Mouse (Mus musculus) embryonic facial prominence, embryonic 14.5 days (tissue): ENCODE results near the gene 4921517D22Rik. TPM values are rescaled to one million over a fixed set of nuclear protein-coding genes. Genes with fewer than 3 reads are reported as not detected.
A peak's percentile ranks its signal among the peaks of the same experiment; 100 is the strongest.

ENCODE experiments used
- ATAC-seq: fragments of 200-750 bp; cut with Nextera tagmentation; 2 replicates; pipeline ENCODE4 v1.8.0; 2017; ENCODE audit warnings: low read depth, moderate number of reproducible peaks, moderate TSS enrichment
- DNase-seq: peaks from one replicate; pipeline ENCODE4 v3.0.0-alpha.2; 2015; ENCODE audit warnings: low spot score
- H3K27ac ChIP-seq: fragments of 300-500 bp; sonication (generic); replicated peaks from 2 replicates; pipeline ENCODE4 v1.5.1; 2014; ENCODE audit warnings: low read depth, mild to moderate bottlenecking, low read length, moderate library complexity
- H3K27me3 ChIP-seq: fragments of 300-500 bp; sonication (generic); replicated peaks from 2 replicates; pipeline ENCODE4 v1.6.1; 2014; ENCODE audit warnings: low read length; ENCODE audit not compliant: control insufficient read depth, insufficient read depth
- H3K36me3 ChIP-seq: fragments of 300-500 bp; sonication (generic); 2 replicates; pipeline ENCODE4 v1.6.1; 2014; ENCODE audit warnings: low read length, mixed read lengths; ENCODE audit not compliant: control insufficient read depth, insufficient read depth
- H3K4me1 ChIP-seq: fragments of 300-500 bp; sonication (generic); 2 replicates; pipeline ENCODE4 v1.6.1; 2014; ENCODE audit warnings: antibody characterized with exemption, low read length; ENCODE audit not compliant: control insufficient read depth, insufficient read depth
- H3K4me2 ChIP-seq: fragments of 300-500 bp; sonication (generic); 2 replicates; pipeline ENCODE4 v1.6.1; 2014; ENCODE audit warnings: low read depth, mild to moderate bottlenecking, low read length, moderate library complexity, mixed read lengths
- H3K4me3 ChIP-seq: fragments of 300-500 bp; sonication (generic); 2 replicates; pipeline ENCODE4 v1.5.1; 2014; ENCODE audit warnings: low read depth, mild to moderate bottlenecking, low read length
- H3K9ac ChIP-seq: fragments of 300-500 bp; sonication (generic); 2 replicates; pipeline ENCODE4 v1.6.1; 2014; ENCODE audit warnings: low read depth, mild to moderate bottlenecking, low read length, moderate library complexity, mixed read lengths
- H3K9me3 ChIP-seq: fragments of 300-500 bp; sonication (generic); 2 replicates; pipeline ENCODE4 v1.6.1; 2016; ENCODE audit warnings: low read length; ENCODE audit not compliant: control insufficient read depth
- WGBS: fragments of 180-500 bp; shearing (Covaris S2); extraction: QIAGEN DNeasy Blood & Tissue Kit; methylation state at CpG from one replicate; pipeline ENCODE4 v1.1.7; 2014; 5-methylcytosine and 5-hydroxymethylcytosine counted together
- polyA plus RNA-seq: library from polyadenylated mRNA; unstranded; fragments of >200 nt; fragmentation: Nextera tagmentation; extraction: Ambion mirVana; gene quantifications from 2 replicates; pipeline ENCODE4 v1.2.1, GENCODE M21; 2014

The 4921517D22Rik gene
- polyA plus RNA-seq, 1 experiment from 2014 or later = not detected

GRCm38 (mm10) chr13:59688338-59688770, 5.6 kb downstream of the 4921517D22Rik start:
- 55% methylated on average over 13 of the region's 13 CpGs for WGBS

GRCm38 (mm10) chr13:59685236-59685635, 8.7 kb downstream of the 4921517D22Rik start:
- Histone ChIP-seq H3K27ac (no peak overlapping the region), H3K4me3 (no peak overlapping the region), H3K4me1 (no peaks in the 10 kb centered on the region), H3K9me3 (no peaks in the 10 kb centered on the region), H3K4me2 (no peak overlapping the region), H3K36me3 (no peaks in the 10 kb centered on the region), H3K9ac (no peak overlapping the region), H3K27me3 (no peaks in the 10 kb centered on the region)
- DNase-seq = no peak
- 80% methylated on average over 3 of the region's 3 CpGs for WGBS
- no peak for ATAC-seq

More at GRCm38 (mm10) chr13:59688338-59688770, 5.6 kb downstream of the 4921517D22Rik start:
- no peaks in the 10 kb centered on the region for H3K9me3 ChIP-seq
- H3K36me3 ChIP-seq = no peaks in the 10 kb centered on the region
- ATAC-seq = no peak
- H3K27ac ChIP-seq = no peak overlapping the region
- no peak overlapping the region for H3K4me2 ChIP-seq
- H3K9ac ChIP-seq = no peak overlapping the region
- no peaks in the 10 kb centered on the region for H3K4me1 ChIP-seq
- no peaks in the 10 kb centered on the region for H3K27me3 ChIP-seq
- H3K4me3 ChIP-seq = no peak overlapping the region
- DNase-seq = no peak

- ATAC-seq (no peak), DNase-seq (peak; percentile 55)
- Histone ChIP-seq H3K9ac (no peak overlapping the region), H3K4me2 (no peak overlapping the region), H3K4me1 (no peaks in the 10 kb centered on the region), H3K27me3 (no peaks in the 10 kb centered on the region), H3K36me3 (no peaks in the 10 kb centered on the region), H3K9me3 (no peaks in the 10 kb centered on the region), H3K27ac (no peak overlapping the region), H3K4me3 (no peak overlapping the region)
- 28% methylated on average over 7 of the region's 7 CpGs for WGBS
These were observed 11.3 kb downstream of the 4921517D22Rik start for GRCm38 (mm10) chr13:59682629-59683028.

- Histone ChIP-seq H3K4me3 (no peak overlapping the region), H3K27ac (no peak overlapping the region), H3K36me3 (no peaks in the 10 kb centered on the region), H3K9me3 (no peaks in the 10 kb centered on the region), H3K27me3 (no peaks in the 10 kb centered on the region), H3K4me1 (no peaks in the 10 kb centered on the region; the same call in 1 of the 2 replicates), H3K9ac (no peak overlapping the region), H3K4me2 (no peak overlapping the region)
- no peak for ATAC-seq
- DNase-seq = no peak
- WGBS = 65% methylated on average over 4 of the region's 4 CpGs
These were observed 14.0 kb downstream of the 4921517D22Rik start for GRCm38 (mm10) chr13:59679908-59680307.

GRCm38 (mm10) chr13:59679306-59679705, 14.6 kb downstream of the 4921517D22Rik start:
- no peak for ATAC-seq
- no peaks in the 10 kb centered on the region for H3K27me3 ChIP-seq
- peaks cover 5% of the 10 kb centered on the region for H3K4me1 ChIP-seq
- H3K4me2 ChIP-seq = no peak overlapping the region
- H3K36me3 ChIP-seq = no peaks in the 10 kb centered on the region
- no peak overlapping the region for H3K27ac ChIP-seq
- DNase-seq = no peak
- H3K4me3 ChIP-seq = no peak overlapping the region
- H3K9me3 ChIP-seq = no peaks in the 10 kb centered on the region
- H3K9ac ChIP-seq = no peak overlapping the region
- 50% methylated on average over 4 of the region's 4 CpGs for WGBS

GRCm38 (mm10) chr13:59676316-59677229, 17.3 kb downstream of the 4921517D22Rik start:
- H3K36me3 ChIP-seq = no peaks in the 10 kb centered on the region
- DNase-seq (no peak), ATAC-seq (no peak)
- H3K9ac ChIP-seq = no peak overlapping the region
- no peak overlapping the region; the same call in 1 of the 2 replicates for H3K4me2 ChIP-seq
- peaks cover 16% of the 10 kb centered on the region for H3K4me1 ChIP-seq
- no peak overlapping the region for H3K27ac ChIP-seq
- no peaks in the 10 kb centered on the region for H3K9me3 ChIP-seq
- no peak overlapping the region for H3K4me3 ChIP-seq
- no peaks in the 10 kb centered on the region for H3K27me3 ChIP-seq
- WGBS = 70% methylated on average over 12 of the region's 12 CpGs

GRCm38 (mm10) chr13:59675151-59676011, 18.5 kb downstream of the 4921517D22Rik start, which contains the start of gene Golm1:
Gene Golm1 (minus strand): TSS chr13:59675811.
- DNase-seq = peak; percentile 77
- Histone ChIP-seq H3K4me2 (peak within 1 kb of the TSS; percentile 81), H3K27me3 (no peaks in the 10 kb centered on the region), H3K4me3 (peak within 1 kb of the TSS; percentile 78), H3K36me3 (no peaks in the 10 kb centered on the region), H3K9me3 (no peaks in the 10 kb centered on the region), H3K4me1 (peaks cover 16% of the 10 kb centered on the region), H3K9ac (peak within 1 kb of the TSS; percentile 81), H3K27ac (peak within 1 kb of the TSS; percentile 67)
- ATAC-seq = peak; percentile 88
- under 1% methylated on average over 28 of the region's 61 CpGs for WGBS

- Histone ChIP-seq H3K9me3 (no peaks in the 10 kb centered on the region), H3K4me3 (peak overlapping the region; percentile 78), H3K4me2 (peak overlapping the region; percentile 81), H3K4me1 (peaks cover 16% of the 10 kb centered on the region), H3K27me3 (no peaks in the 10 kb centered on the region), H3K36me3 (no peaks in the 10 kb centered on the region), H3K9ac (peak overlapping the region; percentile 81), H3K27ac (peak overlapping the region; percentile 67)
- 1% methylated on average over 13 of the region's 13 CpGs for WGBS
- ATAC-seq (no peak), DNase-seq (peak; percentile 33)
These were observed 19.2 kb downstream of the 4921517D22Rik start for GRCm38 (mm10) chr13:59674761-59675150.
